Mouse (Mus musculus): ENCODE measurements around the gene Fkbp8. TPM values are rescaled to one million over a fixed set of nuclear protein-coding genes. Genes with fewer than 3 reads are reported as not detected.
A peak's percentile ranks its signal among the peaks of the same experiment; 100 is the strongest.
"Not testable (repeated sequence)": the region's sequence is repeated elsewhere in the genome, so short reads cannot be mapped to it uniquely, and the experiment has no call there.

Fkbp8 gene
- total and polyA plus RNA-seq, 3 experiments, result 116 to 179 (median 135) TPM

DNA sequence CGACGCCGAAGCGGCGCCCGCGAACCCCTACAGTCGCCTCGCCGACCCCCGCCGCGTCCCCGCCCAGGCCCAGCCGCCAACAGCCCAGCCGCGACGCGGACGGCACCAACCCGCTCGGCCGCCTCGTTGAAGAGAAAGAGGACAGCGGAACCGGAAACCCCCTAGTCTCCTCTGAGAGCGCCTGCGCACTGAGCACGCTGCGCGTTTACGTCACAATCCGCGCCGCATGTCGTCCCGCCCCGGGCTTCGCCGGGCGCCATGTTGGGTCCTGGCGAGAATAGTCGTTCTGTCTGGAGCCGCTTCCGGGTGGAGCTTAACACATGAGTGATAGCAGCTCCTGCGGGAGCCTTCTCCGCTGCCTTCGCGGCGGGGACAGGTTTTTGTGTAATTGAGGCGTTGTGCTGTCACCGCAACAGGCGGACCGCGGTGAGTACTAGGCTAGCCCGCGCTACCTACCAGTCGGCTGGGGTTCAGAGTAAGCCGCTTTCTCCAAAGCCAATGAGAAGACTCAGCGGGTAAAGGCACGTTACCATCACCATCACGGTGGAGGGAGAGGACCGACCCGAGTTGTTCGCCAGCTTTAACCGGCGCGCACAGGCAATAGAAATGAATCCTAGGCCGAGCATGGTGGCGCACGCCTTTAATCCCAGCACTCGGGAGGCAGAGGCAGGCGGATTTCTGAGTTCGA, 17.2 kb upstream of the Fkbp8 start, which contains the start of gene Uba52:
TSS of gene Uba52 (minus strand) at position 574 of the 688 bp plus-strand sequence.
- TF ChIP-seq POLR2A (IDR thresholded peaks at IDR 0.05; ENCODE audit: insufficient read depth, low read depth, low read length) (peak; percentile 94), CTCF (IDR thresholded peaks at IDR 0.05) (no peak), EP300 (IDR thresholded peaks at IDR 0.05; ENCODE audit: insufficient read depth, low read depth, low read length) (peak; percentile 80; the same call in 1 of the 2 replicates)
- intact Hi-C loops (cut with DNase I), result loop anchor here (1.0 kb wide), 1 partner anchor 13 kb away; no protein-coding TSS in a partner anchor
- Histone ChIP-seq H3K27ac (peak within 1 kb of the TSS; percentile 87), H3K27me3 (ENCODE audit: control insufficient read depth, insufficient read depth, low read length) (no peaks in the 10 kb centered on the region), H3K79me2 (replicated peaks; ENCODE audit: control insufficient read depth, insufficient read depth, low read length) (peaks cover 3% of the 10 kb centered on the region), H3K4me3 (peak within 1 kb of the TSS; percentile 68), H3K9ac (ENCODE audit: low read depth, low read length) (peak within 1 kb of the TSS; percentile 85), H3K4me1 (ENCODE audit: control insufficient read depth, insufficient read depth, low read length) (peaks cover 12% of the 10 kb centered on the region), H3K36me3 (ENCODE audit: control insufficient read depth, insufficient read depth, low read length) (peaks cover 2% of the 10 kb centered on the region; the same call in 1 of the 2 replicates)
- WGBS, result under 1% methylated on average over 74 of the region's 74 CpGs
- peak; percentile 97 to 98 for DNase-seq

DNA sequence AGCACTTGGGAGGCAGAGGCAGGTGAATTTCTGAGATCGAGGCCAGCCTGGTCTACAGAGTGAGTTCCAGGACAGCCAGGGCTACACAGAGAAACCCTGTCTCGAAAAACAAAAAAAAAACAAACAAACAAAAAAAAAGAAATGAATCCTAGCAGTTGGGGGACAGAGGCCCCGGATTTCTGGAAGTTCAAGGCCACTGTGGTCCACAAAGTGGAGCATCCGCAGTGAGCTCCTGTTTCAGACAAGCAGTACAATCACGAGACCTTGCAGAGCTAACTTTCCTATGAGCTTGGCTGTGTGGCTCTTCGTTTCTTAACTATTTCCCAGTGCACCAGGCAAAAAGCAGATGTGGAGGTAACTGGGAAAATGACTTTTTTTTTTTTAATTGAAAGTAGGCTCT, 16.4 kb upstream of the Fkbp8 start:
- 68% methylated on average over 6 of the region's 6 CpGs for WGBS

DNA sequence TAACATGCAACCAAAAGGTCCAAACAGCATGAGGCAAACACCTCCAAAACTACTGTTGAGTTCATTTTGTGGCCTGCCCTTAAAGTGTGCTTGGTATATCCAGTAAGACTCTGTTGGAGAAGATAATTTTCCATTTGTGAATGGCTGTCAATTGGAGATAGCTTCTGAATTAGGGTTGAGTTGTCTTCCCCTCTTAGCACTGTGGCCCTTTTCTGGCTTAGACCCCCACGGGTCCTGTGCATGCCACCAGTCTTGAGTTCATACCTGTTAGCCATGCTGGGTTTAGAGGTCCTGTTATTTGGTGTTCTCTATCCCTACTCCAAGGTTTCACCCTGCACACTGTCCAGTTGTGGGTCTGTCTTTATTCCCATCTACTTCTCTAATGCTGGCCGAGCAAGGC, 15.8 kb upstream of the Fkbp8 start:
- DNase-seq, result no peak
- Histone ChIP-seq H3K36me3 (ENCODE audit: control insufficient read depth, insufficient read depth, low read length) (peaks cover 2% of the 10 kb centered on the region; the same call in 1 of the 2 replicates), H3K27ac (no peak overlapping the region), H3K27me3 (ENCODE audit: control insufficient read depth, insufficient read depth, low read length) (no peaks in the 10 kb centered on the region), H3K9ac (ENCODE audit: low read depth, low read length) (no peak overlapping the region), H3K4me1 (ENCODE audit: control insufficient read depth, insufficient read depth, low read length) (peaks cover 6% of the 10 kb centered on the region), H3K79me2 (replicated peaks; ENCODE audit: control insufficient read depth, insufficient read depth, low read length) (peaks cover 3% of the 10 kb centered on the region), H3K4me3 (no peak overlapping the region)
- WGBS, result 96% methylated on average over 2 of the region's 2 CpGs
- TF ChIP-seq EP300 (IDR thresholded peaks at IDR 0.05; ENCODE audit: insufficient read depth, low read depth, low read length) (no peak), CTCF (IDR thresholded peaks at IDR 0.05) (no peak), POLR2A (IDR thresholded peaks at IDR 0.05; ENCODE audit: insufficient read depth, low read depth, low read length) (no peak)
- intact Hi-C loops (cut with DNase I), result no loop called here

More for the DNA sequence above, 16.4 kb upstream of the Fkbp8 start:
- H3K9ac ChIP-seq (ENCODE audit: low read depth, low read length); H3K27me3 ChIP-seq (ENCODE audit: control insufficient read depth, insufficient read depth, low read length); H3K36me3 ChIP-seq (ENCODE audit: control insufficient read depth, insufficient read depth, low read length); H3K4me1 ChIP-seq (ENCODE audit: control insufficient read depth, insufficient read depth, low read length); DNase-seq; H3K79me2 ChIP-seq (replicated peaks; ENCODE audit: control insufficient read depth, insufficient read depth, low read length); intact Hi-C loops (cut with DNase I): not testable (repeated sequence)
- peak overlapping the region; percentile 68 for H3K4me3 ChIP-seq
- peak overlapping the region; percentile 87 for H3K27ac ChIP-seq

DNA sequence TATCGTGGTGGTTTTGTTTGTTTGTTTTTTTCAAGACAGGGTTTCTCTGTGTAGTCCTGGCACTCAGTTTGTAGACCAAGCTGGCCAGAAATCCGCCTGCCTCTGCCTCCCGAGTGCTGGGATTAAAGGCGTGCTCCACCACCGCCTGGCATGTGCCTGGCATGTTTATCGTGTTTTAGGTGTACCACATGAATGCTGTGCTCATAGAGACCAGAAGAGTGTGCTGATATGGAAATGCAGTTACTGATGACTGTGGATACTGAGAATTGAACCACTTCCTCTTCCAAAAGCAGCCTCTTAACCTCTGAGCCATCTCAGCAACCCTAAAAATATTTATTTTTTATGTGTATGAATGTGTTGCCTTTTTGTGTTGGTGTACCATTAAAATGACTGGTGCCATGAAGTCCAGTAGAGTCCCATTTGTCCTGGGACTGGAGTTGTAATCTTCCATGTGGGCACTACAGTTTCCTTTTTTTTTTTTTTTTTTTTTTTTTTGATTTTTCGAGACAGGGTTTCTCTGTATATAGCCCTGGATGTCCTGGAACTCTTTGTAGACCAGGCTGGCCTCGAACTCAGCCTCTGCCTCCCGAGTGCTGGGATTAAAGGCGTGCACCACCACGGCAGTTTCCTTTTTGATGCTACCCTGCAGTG, 15.1 kb upstream of the Fkbp8 start:
- Histone ChIP-seq H3K27ac (no peak overlapping the region), H3K79me2 (replicated peaks; ENCODE audit: control insufficient read depth, insufficient read depth, low read length) (peaks cover 3% of the 10 kb centered on the region), H3K9ac (ENCODE audit: low read depth, low read length) (no peak overlapping the region), H3K36me3 (ENCODE audit: control insufficient read depth, insufficient read depth, low read length) (peaks cover 2% of the 10 kb centered on the region; the same call in 1 of the 2 replicates), H3K27me3 (ENCODE audit: control insufficient read depth, insufficient read depth, low read length) (no peaks in the 10 kb centered on the region), H3K4me3 (no peak overlapping the region), H3K4me1 (ENCODE audit: control insufficient read depth, insufficient read depth, low read length) (peaks cover 6% of the 10 kb centered on the region)
- WGBS, result 84% methylated on average over 11 of the region's 11 CpGs
- intact Hi-C loops (cut with DNase I), result no loop called here
- no peak for TF ChIP-seq CTCF (IDR thresholded peaks at IDR 0.05)
- no peak for DNase-seq

DNA sequence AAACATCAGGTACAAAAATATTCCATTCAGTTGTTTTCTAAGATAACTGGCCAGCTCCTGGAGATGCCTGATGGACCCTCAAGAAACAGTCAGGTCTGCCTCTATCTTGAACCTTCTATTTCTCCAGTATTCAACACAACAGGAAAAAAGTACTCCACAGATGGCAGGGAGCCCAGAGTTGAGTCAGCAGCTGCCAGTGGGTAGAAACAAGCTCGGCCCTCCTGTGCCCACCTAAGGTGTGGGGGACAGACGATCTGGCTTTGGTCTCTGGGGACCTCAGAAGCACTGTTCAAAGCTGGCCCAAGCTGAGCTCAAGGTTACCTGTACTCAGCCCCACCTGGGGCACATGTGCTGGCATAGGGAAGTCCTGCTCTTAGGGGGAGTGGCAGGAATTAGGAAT, 14.1 kb upstream of the Fkbp8 start:
- H3K27me3 ChIP-seq (ENCODE audit: control insufficient read depth, insufficient read depth, low read length), result no peaks in the 10 kb centered on the region
- H3K4me3 ChIP-seq, result no peak overlapping the region
- no peak overlapping the region for H3K9ac ChIP-seq (ENCODE audit: low read depth, low read length)
- H3K79me2 ChIP-seq (replicated peaks; ENCODE audit: control insufficient read depth, insufficient read depth, low read length), result peaks cover 3% of the 10 kb centered on the region
- intact Hi-C loops (cut with DNase I), result no loop called here
- WGBS, result 10% methylated on average over 2 of the region's 2 CpGs
- no peak for DNase-seq
- H3K27ac ChIP-seq, result no peak overlapping the region; the same call in 1 of the 2 replicates
- TF ChIP-seq CTCF (IDR thresholded peaks at IDR 0.05), result no peak
- no peak for TF ChIP-seq EP300 (IDR thresholded peaks at IDR 0.05; ENCODE audit: insufficient read depth, low read depth, low read length)
- no peak for TF ChIP-seq POLR2A (IDR thresholded peaks at IDR 0.05; ENCODE audit: insufficient read depth, low read depth, low read length)
- peaks cover 6% of the 10 kb centered on the region for H3K4me1 ChIP-seq (ENCODE audit: control insufficient read depth, insufficient read depth, low read length)
- peaks cover 2% of the 10 kb centered on the region; the same call in 1 of the 2 replicates for H3K36me3 ChIP-seq (ENCODE audit: control insufficient read depth, insufficient read depth, low read length)

DNA sequence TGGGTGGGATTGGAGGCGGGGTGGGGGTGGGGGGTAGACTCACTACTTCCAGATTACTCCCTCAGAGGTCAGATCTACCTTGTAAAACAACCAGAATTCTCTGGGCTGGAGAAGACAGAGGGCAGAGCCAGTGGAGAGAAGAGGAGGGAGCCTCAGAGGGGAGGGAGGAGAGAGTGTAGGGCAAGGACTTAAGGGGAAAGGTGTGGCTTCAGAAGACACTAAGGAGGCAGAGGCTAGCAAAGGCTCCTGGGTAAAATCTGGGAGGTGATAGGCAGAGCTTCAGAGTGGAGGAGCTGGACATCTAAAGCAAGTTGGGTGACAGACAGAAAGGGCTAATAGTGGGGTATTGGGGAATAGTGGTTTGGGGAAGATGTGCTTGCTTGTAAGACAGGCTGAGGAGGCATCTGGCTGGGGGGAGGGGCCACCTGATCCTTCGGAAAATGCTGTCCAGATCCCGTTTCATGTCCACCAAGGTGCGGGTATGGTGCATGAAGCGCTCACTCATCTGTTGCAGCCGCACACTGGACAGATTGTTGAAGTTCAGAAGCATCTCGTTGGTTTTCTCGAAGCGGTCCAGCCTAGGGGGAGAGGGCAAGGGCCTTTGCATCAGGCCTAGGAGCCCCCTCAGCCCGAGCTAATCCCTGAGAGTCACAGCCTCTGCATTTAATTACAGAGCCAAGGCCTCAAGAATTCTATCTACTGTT, 9.4 kb upstream of the Fkbp8 start:
- peaks cover 1% of the 10 kb centered on the region; the same call in 1 of the 2 replicates for H3K4me1 ChIP-seq (ENCODE audit: control insufficient read depth, insufficient read depth, low read length)
- 80% methylated on average over 10 of the region's 10 CpGs for WGBS

More for the DNA sequence above, 9.4 kb upstream of the Fkbp8 start:
- TF ChIP-seq CTCF (IDR thresholded peaks at IDR 0.05), result no peak
- no peak for TF ChIP-seq POLR2A (IDR thresholded peaks at IDR 0.05; ENCODE audit: insufficient read depth, low read depth, low read length)
- TF ChIP-seq EP300 (IDR thresholded peaks at IDR 0.05; ENCODE audit: insufficient read depth, low read depth, low read length), result no peak
- H3K27me3 ChIP-seq (ENCODE audit: control insufficient read depth, insufficient read depth, low read length), result no peaks in the 10 kb centered on the region
- no peak overlapping the region for H3K27ac ChIP-seq
- H3K4me3 ChIP-seq, result no peak overlapping the region
- no peaks in the 10 kb centered on the region for H3K36me3 ChIP-seq (ENCODE audit: control insufficient read depth, insufficient read depth, low read length)
- intact Hi-C loops (cut with DNase I), result no loop called here
- DNase-seq, result no peak
- no peak overlapping the region for H3K9ac ChIP-seq (ENCODE audit: low read depth, low read length)
- no peaks in the 10 kb centered on the region for H3K79me2 ChIP-seq (replicated peaks; ENCODE audit: control insufficient read depth, insufficient read depth, low read length)
